Mouse (Mus musculus): Measurements from ENCODE around the gene Rpl24. TPM values are rescaled to one million over a fixed set of nuclear protein-coding genes. Genes with fewer than 3 reads are reported as not detected.
A peak's percentile ranks its signal among the peaks of the same experiment; 100 is the strongest.

Gene Rpl24
- polyA plus RNA-seq (2012; rRNA removed) (155 and 464 TPM in 2 replicates), polyA plus RNA-seq (2014; fragmentation: Nextera tagmentation; extraction: Ambion mirVana) (477 and 499 TPM in 2 replicates)

DNA sequence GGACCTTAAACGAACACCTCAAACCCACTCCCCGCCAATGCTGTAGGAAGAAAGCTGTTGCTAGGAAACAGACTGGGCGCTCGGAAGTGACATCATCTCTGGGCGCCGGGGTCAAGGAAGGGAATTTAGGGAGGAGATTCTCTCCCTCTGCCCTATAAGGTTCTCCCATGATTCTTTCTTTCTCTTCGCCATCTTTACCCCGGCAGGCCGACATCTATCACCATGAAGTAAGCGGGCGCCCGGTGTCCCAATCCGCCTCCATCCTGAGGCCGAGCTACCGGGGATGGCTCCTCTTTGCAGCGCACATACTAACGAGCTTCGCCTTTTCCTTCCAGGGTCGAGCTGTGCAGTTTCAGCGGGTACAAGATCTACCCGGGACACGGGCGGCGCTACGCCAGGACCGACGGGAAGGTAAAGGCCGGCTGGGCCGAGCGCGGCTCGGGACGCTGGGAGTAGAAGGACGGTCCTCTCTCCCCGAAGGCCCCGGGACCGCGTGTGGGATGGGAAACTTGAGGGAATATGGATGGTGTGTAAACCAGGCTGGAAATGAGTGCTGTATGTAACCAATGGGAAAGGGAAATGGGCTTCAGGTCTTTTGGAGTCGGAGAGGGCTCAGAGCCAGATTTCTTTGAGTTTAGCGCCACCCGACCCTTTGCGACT is at the start of gene Rpl24:
TSS of gene Rpl24 (plus strand) at position 64 of the 660 bp plus-strand sequence.
- TF ChIP-seq EP300 (IDR thresholded peaks at IDR 0.05; ENCODE audit: low read depth) = no peak
- under 1% methylated on average over 42 of the region's 42 CpGs for WGBS (ENCODE audit: insufficient replicate concordance)
- Histone ChIP-seq H3K36me3 (replicated peaks; ENCODE audit: control insufficient read depth, insufficient read depth, low read depth) (peaks cover 33% of the 10 kb centered on the region), H3K4me3 (ENCODE audit: insufficient read depth in 1 of 2, low read depth in 2 of 2, low read length in 2 of 2) (peak within 1 kb of the TSS; percentile 93 to 94), H3K27me3 (ENCODE audit: control insufficient read depth, insufficient read depth, low read length) (no peaks in the 10 kb centered on the region), H3K4me1 (replicated peaks; ENCODE audit: control insufficient read depth in 2 of 2, insufficient read depth in 2 of 2, low read length in 1 of 2) (peaks cover 0 to 7% of the 10 kb centered on the region in 2 experiments; a peak in 3 of 4 replicates), H3K9me3 (ENCODE audit: control insufficient read depth, low read length) (no peaks in the 10 kb centered on the region), H3K9ac (replicated peaks) (peak within 1 kb of the TSS; percentile 96), H3K4me2 (ENCODE audit: low read depth) (peak within 1 kb of the TSS; percentile 77), H3K27ac (peak within 1 kb of the TSS; percentile 67)
- ATAC-seq (ENCODE audit: insufficient read depth) (peak; percentile 90), DNase-seq (ENCODE audit: low read depth in 3 of 3, low spot score in 3 of 3) (peak; percentile 90 to 92 (median 90))

DNA sequence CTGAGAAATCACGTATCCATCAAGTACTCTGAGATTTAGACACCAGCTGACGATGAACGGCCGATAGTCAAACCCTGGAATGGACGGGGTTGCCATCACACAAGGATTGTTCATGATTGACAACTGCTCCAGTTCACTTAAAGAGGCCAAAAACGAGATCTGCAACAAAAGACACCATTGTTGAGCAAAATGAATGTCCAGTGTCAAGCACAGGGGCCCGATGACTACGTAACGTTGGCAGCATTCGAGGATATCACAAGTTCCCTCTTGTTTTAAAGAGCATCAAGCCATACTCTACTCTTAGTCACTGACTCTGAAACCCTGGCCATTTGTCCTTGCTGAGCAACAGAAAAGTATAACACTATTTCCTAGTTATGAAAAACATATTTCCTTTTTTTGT is 44.0 kb upstream of the Rpl24 start:
- Histone ChIP-seq H3K36me3 (replicated peaks; ENCODE audit: control insufficient read depth, insufficient read depth, low read depth) (no peaks in the 10 kb centered on the region), H3K9ac (replicated peaks) (no peak overlapping the region), H3K4me2 (ENCODE audit: low read depth) (no peak overlapping the region), H3K4me3 (ENCODE audit: insufficient read depth in 1 of 2, low read depth in 2 of 2, low read length in 2 of 2) (no peak overlapping the region), H3K27ac (no peak overlapping the region), H3K27me3 (ENCODE audit: control insufficient read depth, insufficient read depth, low read length) (no peaks in the 10 kb centered on the region), H3K4me1 (replicated peaks; ENCODE audit: control insufficient read depth in 2 of 2, insufficient read depth in 2 of 2, low read length in 1 of 2) (peaks cover 6% of the 10 kb centered on the region in 2 experiments), H3K9me3 (ENCODE audit: control insufficient read depth, low read length) (no peaks in the 10 kb centered on the region)
- DNase-seq (ENCODE audit: low read depth in 3 of 3, low spot score in 3 of 3) = no peak
- TF ChIP-seq CTCF (IDR thresholded peaks at IDR 0.05; ENCODE audit: low read depth) = no peak
- TF ChIP-seq EP300 (IDR thresholded peaks at IDR 0.05; ENCODE audit: low read depth) = no peak
- WGBS (ENCODE audit: insufficient replicate concordance) = 82% methylated on average over 10 of the region's 10 CpGs
- ATAC-seq (ENCODE audit: insufficient read depth) = no peak

DNA sequence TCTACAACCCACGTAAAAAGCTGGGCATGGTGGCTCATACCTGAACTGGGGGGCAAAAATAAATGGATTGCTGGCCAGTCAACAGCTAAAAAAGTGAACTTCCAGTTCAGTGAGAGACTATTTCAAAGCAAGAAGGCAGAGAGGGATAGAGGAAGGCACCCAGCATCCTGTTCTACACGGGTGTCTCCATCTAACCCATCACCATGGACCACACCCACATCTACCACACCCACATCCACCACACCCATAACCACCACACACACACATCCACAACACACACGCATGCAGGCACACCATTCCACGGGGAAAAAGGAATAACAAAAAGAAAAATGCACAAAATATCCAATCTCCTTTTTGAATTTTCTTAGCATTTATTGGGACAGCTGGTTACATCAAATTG is 42.1 kb upstream of the Rpl24 start:
- 47% methylated on average over 4 of the region's 4 CpGs for WGBS (ENCODE audit: insufficient replicate concordance)
- Histone ChIP-seq H3K27ac (no peak overlapping the region), H3K4me3 (ENCODE audit: insufficient read depth in 1 of 2, low read depth in 2 of 2, low read length in 2 of 2) (no peak overlapping the region), H3K9ac (replicated peaks) (no peak overlapping the region), H3K4me1 (replicated peaks; ENCODE audit: control insufficient read depth in 2 of 2, insufficient read depth in 2 of 2, low read length in 1 of 2) (peaks cover 6% of the 10 kb centered on the region in 2 experiments), H3K4me2 (ENCODE audit: low read depth) (no peak overlapping the region), H3K9me3 (ENCODE audit: control insufficient read depth, low read length) (no peaks in the 10 kb centered on the region), H3K27me3 (ENCODE audit: control insufficient read depth, insufficient read depth, low read length) (no peaks in the 10 kb centered on the region), H3K36me3 (replicated peaks; ENCODE audit: control insufficient read depth, insufficient read depth, low read depth) (no peaks in the 10 kb centered on the region)
- TF ChIP-seq CTCF (IDR thresholded peaks at IDR 0.05; ENCODE audit: low read depth) (no peak), EP300 (IDR thresholded peaks at IDR 0.05; ENCODE audit: low read depth) (no peak)
- DNase-seq (ENCODE audit: low read depth in 3 of 3, low spot score in 3 of 3) (peak in 1 of 3 experiments; percentile 16), ATAC-seq (ENCODE audit: insufficient read depth) (peak; percentile 66; the same call in 1 of the 2 replicates)

DNA sequence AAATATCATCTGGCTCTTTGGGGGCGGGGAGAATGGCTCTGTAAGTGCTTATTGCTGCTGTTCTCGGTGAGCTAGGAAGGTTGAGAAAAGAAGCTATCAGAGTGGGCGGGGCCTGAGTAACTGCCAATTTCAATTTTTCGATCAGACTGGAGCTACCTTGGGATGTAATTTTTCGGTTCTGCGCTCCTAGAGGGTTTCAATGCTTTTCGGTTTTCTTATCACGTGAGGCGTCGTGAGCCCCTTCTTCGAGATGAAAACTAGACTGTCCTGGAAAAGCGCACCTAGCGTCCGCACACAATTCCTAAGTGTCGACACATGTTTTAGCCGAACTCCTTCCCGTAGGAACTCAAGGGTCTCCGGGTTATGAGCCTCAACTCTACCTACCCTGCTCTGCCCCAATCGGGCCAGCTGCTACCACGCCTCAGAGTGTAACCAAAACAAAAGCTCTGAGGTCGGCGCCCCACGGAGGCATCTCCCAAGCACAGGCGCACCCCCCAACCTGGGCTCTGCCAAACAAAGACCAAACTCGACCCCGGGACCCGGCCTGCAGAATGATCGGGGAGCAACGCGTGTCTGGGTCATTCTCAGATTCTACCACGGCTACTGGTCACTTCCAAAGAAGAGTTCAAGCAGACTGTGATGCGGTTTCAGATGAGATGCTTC is 32.3 kb upstream of the Rpl24 start:
- under 1% methylated on average over 32 of the region's 32 CpGs for WGBS (ENCODE audit: insufficient replicate concordance)
- no peaks in the 10 kb centered on the region; a peak in 1 of 4 replicates for H3K4me1 ChIP-seq (replicated peaks; ENCODE audit: control insufficient read depth in 2 of 2, insufficient read depth in 2 of 2, low read length in 1 of 2)
- TF ChIP-seq CTCF (IDR thresholded peaks at IDR 0.05; ENCODE audit: low read depth) = 0 out of 2 replicates have a peak, but pooled peaks have one; percentile 5
- TF ChIP-seq EP300 (IDR thresholded peaks at IDR 0.05; ENCODE audit: low read depth) = no peak
- peak; percentile 44; the same call in 1 of the 2 replicates for ATAC-seq (ENCODE audit: insufficient read depth)
- no peaks in the 10 kb centered on the region for H3K27me3 ChIP-seq (ENCODE audit: control insufficient read depth, insufficient read depth, low read length)
- no peaks in the 10 kb centered on the region for H3K36me3 ChIP-seq (replicated peaks; ENCODE audit: control insufficient read depth, insufficient read depth, low read depth)
- peak overlapping the region; percentile 81 for H3K9ac ChIP-seq (replicated peaks)
- H3K4me2 ChIP-seq (ENCODE audit: low read depth) = peak overlapping the region; percentile 76
- H3K4me3 ChIP-seq (ENCODE audit: insufficient read depth in 1 of 2, low read depth in 2 of 2, low read length in 2 of 2) = peak overlapping the region; percentile 77 to 93
- H3K9me3 ChIP-seq (ENCODE audit: control insufficient read depth, low read length) = no peaks in the 10 kb centered on the region
- peak overlapping the region; percentile 33 for H3K27ac ChIP-seq
- DNase-seq (ENCODE audit: low read depth in 3 of 3, low spot score in 3 of 3) = peak; percentile 40 to 59 (median 46)

DNA sequence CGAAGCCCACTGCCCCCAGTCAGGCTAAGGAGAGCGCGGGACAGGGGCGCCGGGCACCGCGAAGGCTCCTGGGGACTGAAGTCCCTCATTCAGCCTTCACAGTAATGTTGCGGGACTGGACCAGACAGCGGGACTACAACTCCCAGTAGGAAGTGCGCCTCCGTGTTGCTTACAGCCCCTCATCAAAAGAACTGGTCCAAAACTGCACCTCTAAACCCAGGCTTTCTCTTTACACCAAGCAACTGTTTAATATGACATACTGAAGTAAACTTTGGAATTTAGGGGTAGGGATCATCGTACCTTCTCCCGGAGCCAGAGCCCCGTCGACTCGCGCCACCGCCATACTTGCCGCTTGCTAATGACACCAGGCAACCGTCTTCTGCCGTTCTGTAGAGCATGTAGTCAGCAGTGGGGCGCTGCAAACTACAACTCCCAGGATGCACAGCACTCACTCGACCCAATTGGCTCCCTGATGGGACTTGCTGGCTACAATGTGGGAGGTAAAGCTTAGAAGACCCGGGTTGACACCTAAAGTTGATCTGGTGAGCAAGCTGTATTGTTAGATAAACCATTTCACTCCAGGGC is 31.5 kb upstream of the Rpl24 start, which contains the start of gene Cep97:
TSS of gene Cep97 (minus strand) at position 403 of the 585 bp plus-strand sequence.
- Histone ChIP-seq H3K4me1 (replicated peaks; ENCODE audit: control insufficient read depth in 2 of 2, insufficient read depth in 2 of 2, low read length in 1 of 2) (no peaks in the 10 kb centered on the region; a peak in 1 of 4 replicates), H3K9me3 (ENCODE audit: control insufficient read depth, low read length) (no peaks in the 10 kb centered on the region), H3K9ac (replicated peaks) (peak within 1 kb of the TSS; percentile 81), H3K4me3 (ENCODE audit: insufficient read depth in 1 of 2, low read depth in 2 of 2, low read length in 2 of 2) (peak within 1 kb of the TSS; percentile 77 to 93), H3K27me3 (ENCODE audit: control insufficient read depth, insufficient read depth, low read length) (no peaks in the 10 kb centered on the region), H3K27ac (peak within 1 kb of the TSS; percentile 33), H3K4me2 (ENCODE audit: low read depth) (peak within 1 kb of the TSS; percentile 76), H3K36me3 (replicated peaks; ENCODE audit: control insufficient read depth, insufficient read depth, low read depth) (no peaks in the 10 kb centered on the region)
- peak; percentile 99 for ATAC-seq (ENCODE audit: insufficient read depth)
- WGBS (ENCODE audit: insufficient replicate concordance) = under 1% methylated on average over 24 of the region's 24 CpGs
- TF ChIP-seq CTCF (IDR thresholded peaks at IDR 0.05; ENCODE audit: low read depth) (peak; percentile 28; the same call in 1 of the 2 replicates), EP300 (IDR thresholded peaks at IDR 0.05; ENCODE audit: low read depth) (no peak)
- DNase-seq (ENCODE audit: low read depth in 3 of 3, low spot score in 3 of 3) = peak; percentile 87 to 89 (median 87)
